Mouse (Mus musculus) forebrain, embryonic 16.5 days (tissue): ENCODE measurements around the gene Ppp1r12b. TPM values are rescaled to one million over a fixed set of nuclear protein-coding genes. Genes with fewer than 3 reads are reported as not detected.

Experiments
- ATAC-seq: fragments of 200-750 bp; cut with Nextera tagmentation; 2 replicates; pipeline ENCODE4 v1.8.0; 2017; ENCODE audit warnings: mild to moderate bottlenecking, moderate library complexity
- H3K27ac ChIP-seq: fragments of 300-500 bp; sonication (generic); 2 replicates; pipeline ENCODE4 v1.5.1; 2014; ENCODE audit warnings: low read length, control low read depth
- H3K27me3 ChIP-seq: fragments of 300-500 bp; sonication (generic); replicated peaks from 2 replicates; pipeline ENCODE4 v1.6.1; 2014; ENCODE audit warnings: low read length; ENCODE audit not compliant: control insufficient read depth, insufficient read depth
- H3K36me3 ChIP-seq: fragments of 300-500 bp; sonication (generic); 2 replicates; pipeline ENCODE4 v1.6.1; 2014; ENCODE audit not compliant: control insufficient read depth, insufficient read depth
- H3K4me1 ChIP-seq: fragments of 300-500 bp; sonication (generic); replicated peaks from 2 replicates; pipeline ENCODE4 v1.6.1; 2014; ENCODE audit warnings: low read length; ENCODE audit not compliant: control insufficient read depth, insufficient read depth
- H3K4me2 ChIP-seq: fragments of 300-500 bp; sonication (generic); 2 replicates; pipeline ENCODE4 v1.6.1; 2014; ENCODE audit warnings: mild to moderate bottlenecking, low read length, control low read depth
- H3K4me3 ChIP-seq: fragments of 300-500 bp; sonication (generic); replicated peaks from 2 replicates; pipeline ENCODE4 v1.5.1; 2014; ENCODE audit warnings: mild to moderate bottlenecking, low read length, control low read depth
- H3K9ac ChIP-seq: fragments of 300-500 bp; sonication (generic); replicated peaks from 2 replicates; pipeline ENCODE4 v1.6.1; 2014; ENCODE audit warnings: low read depth, low read length, control low read depth
- H3K9me3 ChIP-seq: fragments of 300-500 bp; sonication (generic); 2 replicates; pipeline ENCODE4 v1.6.1; 2016; ENCODE audit warnings: low read length; ENCODE audit not compliant: control insufficient read depth
- WGBS: fragments of 180-500 bp; shearing (Covaris S2); extraction: QIAGEN DNeasy Blood & Tissue Kit; methylation state at CpG from one replicate; pipeline ENCODE4 v1.1.7; 2014; 5-methylcytosine and 5-hydroxymethylcytosine counted together
- polyA plus RNA-seq: library from polyadenylated mRNA; unstranded; fragments of >200 nt; fragmentation: Nextera tagmentation; extraction: Ambion mirVana; gene quantifications from 2 replicates; pipeline ENCODE4 v1.2.1, GENCODE M21; 2015

Ppp1r12b gene
- polyA plus RNA-seq, 1 experiment from 2014 or later: 17.5 TPM

GRCm38 (mm10) chr1:134722891-134723290 is 232.9 kb downstream of the Ppp1r12b start:
- 78% methylated on average over 7 of the region's 7 CpGs for WGBS
- ATAC-seq: no peak
- Histone ChIP-seq H3K27me3 (no peaks in the 10 kb centered on the region), H3K36me3 (no peaks in the 10 kb centered on the region), H3K9ac (no peak overlapping the region), H3K4me1 (no peaks in the 10 kb centered on the region), H3K27ac (no peak overlapping the region), H3K4me3 (no peak overlapping the region), H3K4me2 (no peak overlapping the region), H3K9me3 (no peaks in the 10 kb centered on the region)

GRCm38 (mm10) chr1:134721486-134721885 is 234.3 kb downstream of the Ppp1r12b start:
- no peaks in the 10 kb centered on the region for H3K9me3 ChIP-seq
- H3K4me2 ChIP-seq: no peak overlapping the region
- no peaks in the 10 kb centered on the region for H3K27me3 ChIP-seq
- H3K4me3 ChIP-seq: no peak overlapping the region
- no peak for ATAC-seq
- H3K36me3 ChIP-seq: no peaks in the 10 kb centered on the region
- no peaks in the 10 kb centered on the region for H3K4me1 ChIP-seq
- 75% methylated on average over 5 of the region's 5 CpGs for WGBS
- no peak overlapping the region for H3K9ac ChIP-seq
- H3K27ac ChIP-seq: no peak overlapping the region

DNA sequence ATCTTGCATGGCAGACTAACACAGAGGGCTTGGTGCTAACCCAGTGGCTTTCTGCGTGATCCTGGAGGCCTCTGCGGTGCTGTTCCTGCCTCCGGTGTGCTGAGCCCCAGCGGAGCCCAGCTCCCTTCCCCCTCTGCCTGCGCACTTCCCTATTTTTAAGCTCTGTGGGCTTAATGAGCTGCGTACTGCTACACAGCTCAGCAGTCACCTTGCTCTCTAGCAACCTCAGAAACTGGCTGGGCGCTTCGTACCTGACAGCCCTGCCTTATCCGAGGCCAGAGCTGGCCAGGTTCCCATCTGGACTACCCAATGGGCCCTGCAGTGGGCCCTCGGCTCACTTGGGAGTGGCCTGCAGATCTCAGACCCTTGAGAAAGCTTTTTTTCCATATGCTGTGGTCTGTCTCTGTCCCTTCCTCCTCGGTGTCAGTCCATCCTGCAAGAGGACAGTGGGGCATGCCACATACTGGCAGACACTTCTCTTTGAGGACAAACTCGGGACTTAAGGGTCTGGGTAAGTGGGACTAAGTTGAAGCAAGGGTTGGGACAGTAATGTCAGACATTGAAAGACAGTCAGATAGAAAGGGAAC is 235.9 kb downstream of the Ppp1r12b start:
- Histone ChIP-seq H3K9ac (no peak overlapping the region), H3K9me3 (no peaks in the 10 kb centered on the region), H3K27me3 (no peaks in the 10 kb centered on the region), H3K4me3 (no peak overlapping the region), H3K4me1 (no peaks in the 10 kb centered on the region), H3K36me3 (no peaks in the 10 kb centered on the region), H3K27ac (no peak overlapping the region), H3K4me2 (no peak overlapping the region)
- no peak for ATAC-seq
- 44% methylated on average over 12 of the region's 12 CpGs for WGBS

- no peaks in the 10 kb centered on the region for H3K4me1 ChIP-seq
- H3K27ac ChIP-seq: no peak overlapping the region
- H3K9me3 ChIP-seq: no peaks in the 10 kb centered on the region
- WGBS: 63% methylated on average over 5 of the region's 5 CpGs
- H3K4me2 ChIP-seq: no peak overlapping the region
- H3K9ac ChIP-seq: no peak overlapping the region
- no peak for ATAC-seq
- no peaks in the 10 kb centered on the region for H3K27me3 ChIP-seq
- no peaks in the 10 kb centered on the region for H3K36me3 ChIP-seq
- H3K4me3 ChIP-seq: no peak overlapping the region
These were observed 240.7 kb downstream of the Ppp1r12b start for GRCm38 (mm10) chr1:134715092-134715491.

- WGBS: 51% methylated on average over 8 of the region's 8 CpGs
- ATAC-seq: no peak
- H3K9ac ChIP-seq: no peak overlapping the region
These were observed 241.6 kb downstream of the Ppp1r12b start for GRCm38 (mm10) chr1:134714166-134714565.

GRCm38 (mm10) chr1:134713421-134713969 is 242.2 kb downstream of the Ppp1r12b start:
- Histone ChIP-seq H3K4me2 (no peak overlapping the region), H3K27ac (no peak overlapping the region), H3K27me3 (no peaks in the 10 kb centered on the region), H3K4me1 (peaks cover 12% of the 10 kb centered on the region), H3K9ac (no peak overlapping the region), H3K9me3 (no peaks in the 10 kb centered on the region), H3K4me3 (no peak overlapping the region), H3K36me3 (no peaks in the 10 kb centered on the region)
- ATAC-seq: no peak
- WGBS: 8% methylated on average over 11 of the region's 11 CpGs

More at GRCm38 (mm10) chr1:134714166-134714565, 241.6 kb downstream of the Ppp1r12b start:
- Histone ChIP-seq H3K27ac (no peak overlapping the region), H3K36me3 (no peaks in the 10 kb centered on the region), H3K27me3 (no peaks in the 10 kb centered on the region), H3K4me3 (no peak overlapping the region), H3K9me3 (no peaks in the 10 kb centered on the region), H3K4me1 (peaks cover 8% of the 10 kb centered on the region), H3K4me2 (no peak overlapping the region)

- Histone ChIP-seq H3K9me3 (no peaks in the 10 kb centered on the region), H3K27me3 (no peaks in the 10 kb centered on the region; the same call in 1 of the 2 replicates), H3K36me3 (no peaks in the 10 kb centered on the region), H3K4me2 (no peak overlapping the region), H3K4me1 (peaks cover 14% of the 10 kb centered on the region), H3K27ac (no peak overlapping the region), H3K4me3 (no peak overlapping the region), H3K9ac (no peak overlapping the region)
- ATAC-seq: no peak
- 81% methylated on average over 9 of the region's 9 CpGs for WGBS
These were observed 242.9 kb downstream of the Ppp1r12b start for GRCm38 (mm10) chr1:134712781-134713299.

GRCm38 (mm10) chr1:134711653-134712052 is 244.1 kb downstream of the Ppp1r12b start:
- Histone ChIP-seq H3K4me2 (no peak overlapping the region), H3K4me1 (peaks cover 14% of the 10 kb centered on the region), H3K27ac (no peak overlapping the region), H3K9ac (no peak overlapping the region), H3K36me3 (no peaks in the 10 kb centered on the region), H3K9me3 (no peaks in the 10 kb centered on the region), H3K27me3 (peaks cover 4% of the 10 kb centered on the region; the same call in 1 of the 2 replicates), H3K4me3 (no peak overlapping the region)
- ATAC-seq: no peak
- 70% methylated on average over 5 of the region's 5 CpGs for WGBS

GRCm38 (mm10) chr1:134711061-134711460 is 244.7 kb downstream of the Ppp1r12b start:
- H3K4me3 ChIP-seq: no peak overlapping the region
- H3K27me3 ChIP-seq: peaks cover 5% of the 10 kb centered on the region; the same call in 1 of the 2 replicates
- no peak for ATAC-seq
- no peaks in the 10 kb centered on the region for H3K9me3 ChIP-seq
- no peak overlapping the region for H3K27ac ChIP-seq
- no peaks in the 10 kb centered on the region for H3K36me3 ChIP-seq
- no peak overlapping the region for H3K4me2 ChIP-seq
- H3K9ac ChIP-seq: no peak overlapping the region
- 40% methylated on average over 7 of the region's 7 CpGs for WGBS
- H3K4me1 ChIP-seq: peaks cover 14% of the 10 kb centered on the region
